Mouse (Mus musculus): ENCODE results near the gene Hhipl1.

- TF ChIP-seq TAL1 (IDR thresholded peaks at IDR 0.05; ENCODE audit: low read length), result no peak
- no peak for TF ChIP-seq GATA1 (IDR thresholded peaks at IDR 0.05; ENCODE audit: low read length)
Observed at GRCm38 (mm10) chr12:108352371-108353136, 46.5 kb downstream of the Hhipl1 start.
